Mouse (Mus musculus): ENCODE data around the gene Ryr1. TPM values are rescaled to one million over a fixed set of nuclear protein-coding genes. Genes with fewer than 3 reads are reported as not detected.
A peak's percentile ranks its signal among the peaks of the same experiment; 100 is the strongest.

Ryr1 gene
- total and polyA plus RNA-seq, 2 experiments from 2014 or later, result 7.0 to 15.2 TPM

GRCm38 (mm10) chr7:29137429-29137828, 12.4 kb upstream of the Ryr1 start:
- Histone ChIP-seq H3K9ac (replicated peaks; ENCODE audit: low read length, poor library complexity, severe bottlenecking) (no peak overlapping the region), H3K4me2 (ENCODE audit: low read depth, low read length, poor library complexity, severe bottlenecking) (no peak overlapping the region), H3K27me3 (ENCODE audit: insufficient read depth, low read length) (no peaks in the 10 kb centered on the region), H3K4me3 (ENCODE audit: low read depth, low read length) (no peak overlapping the region), H3K4me1 (ENCODE audit: insufficient read depth, low read length) (no peaks in the 10 kb centered on the region), H3K27ac (ENCODE audit: low read depth, low read length) (no peak overlapping the region), H3K9me3 (ENCODE audit: low read length) (no peaks in the 10 kb centered on the region), H3K36me3 (ENCODE audit: insufficient read depth, low read length) (no peaks in the 10 kb centered on the region)
- DNase-seq (ENCODE audit: low spot score), result no peak
- no peak for TF ChIP-seq CTCF (IDR thresholded peaks at IDR 0.05)
- ATAC-seq (ENCODE audit: low FRiP score), result no peak
- WGBS, result 45% methylated on average over 16 of the region's 16 CpGs

- TF ChIP-seq CTCF (IDR thresholded peaks at IDR 0.05), result no peak
- no peaks in the 10 kb centered on the region for H3K4me1 ChIP-seq (ENCODE audit: insufficient read depth, low read length)
- no peaks in the 10 kb centered on the region for H3K9me3 ChIP-seq (ENCODE audit: low read length)
- no peak within 1 kb of the TSS for H3K9ac ChIP-seq (replicated peaks; ENCODE audit: low read length, poor library complexity, severe bottlenecking)
- no peak within 1 kb of the TSS for H3K27ac ChIP-seq (ENCODE audit: low read depth, low read length)
- no peaks in the 10 kb centered on the region for H3K36me3 ChIP-seq (ENCODE audit: insufficient read depth, low read length)
- whole genome bisulfite sequencing, result under 1% methylated on average over 11 of the region's 20 CpGs
- peak within 1 kb of the TSS; percentile 56 for H3K4me2 ChIP-seq (ENCODE audit: low read depth, low read length, poor library complexity, severe bottlenecking)
- no peaks in the 10 kb centered on the region for H3K27me3 ChIP-seq (ENCODE audit: insufficient read depth, low read length)
- ATAC-seq (ENCODE audit: low FRiP score) (no peak), DNase-seq (ENCODE audit: low spot score) (peak; percentile 4)
- peak within 1 kb of the TSS; percentile 16; the same call in 1 of the 2 replicates for H3K4me3 ChIP-seq (ENCODE audit: low read depth, low read length)
Measured at GRCm38 (mm10) chr7:29134693-29135386, 9.9 kb upstream of the Ryr1 start, which contains the start of gene Rasgrp4. TSS of gene Rasgrp4 (plus strand) at chr7:29134851.

GRCm38 (mm10) chr7:29134230-29134629, 9.3 kb upstream of the Ryr1 start:
- H3K4me1 ChIP-seq (ENCODE audit: insufficient read depth, low read length), result no peaks in the 10 kb centered on the region
- H3K4me3 ChIP-seq (ENCODE audit: low read depth, low read length), result peak overlapping the region; percentile 16; the same call in 1 of the 2 replicates
- no peaks in the 10 kb centered on the region for H3K27me3 ChIP-seq (ENCODE audit: insufficient read depth, low read length)
- no peaks in the 10 kb centered on the region for H3K36me3 ChIP-seq (ENCODE audit: insufficient read depth, low read length)
- no peak for ATAC-seq (ENCODE audit: low FRiP score)
- H3K9ac ChIP-seq (replicated peaks; ENCODE audit: low read length, poor library complexity, severe bottlenecking), result no peak overlapping the region
- peak overlapping the region; percentile 56 for H3K4me2 ChIP-seq (ENCODE audit: low read depth, low read length, poor library complexity, severe bottlenecking)
- peak; percentile 3 for DNase-seq (ENCODE audit: low spot score)
- H3K9me3 ChIP-seq (ENCODE audit: low read length), result no peaks in the 10 kb centered on the region
- TF ChIP-seq CTCF (IDR thresholded peaks at IDR 0.05), result no peak
- 6% methylated on average over 3 of the region's 4 CpGs for WGBS
- no peak overlapping the region for H3K27ac ChIP-seq (ENCODE audit: low read depth, low read length)

- WGBS, result 32% methylated on average over 2 of the region's 2 CpGs
Measured at GRCm38 (mm10) chr7:29128725-29129124, 3.7 kb upstream of the Ryr1 start.

GRCm38 (mm10) chr7:29126173-29126915, 1.4 kb upstream of the Ryr1 start:
- H3K27me3 ChIP-seq (ENCODE audit: insufficient read depth, low read length), result no peaks in the 10 kb centered on the region
- H3K9ac ChIP-seq (replicated peaks; ENCODE audit: low read length, poor library complexity, severe bottlenecking), result no peak overlapping the region
- H3K36me3 ChIP-seq (ENCODE audit: insufficient read depth, low read length), result no peaks in the 10 kb centered on the region
- peak; percentile 56 for TF ChIP-seq CTCF (IDR thresholded peaks at IDR 0.05)
- H3K27ac ChIP-seq (ENCODE audit: low read depth, low read length), result no peak overlapping the region
- no peak for ATAC-seq (ENCODE audit: low FRiP score)
- no peak overlapping the region for H3K4me2 ChIP-seq (ENCODE audit: low read depth, low read length, poor library complexity, severe bottlenecking)
- peaks cover 3% of the 10 kb centered on the region; the same call in 1 of the 2 replicates for H3K4me1 ChIP-seq (ENCODE audit: insufficient read depth, low read length)
- DNase-seq (ENCODE audit: low spot score), result peak; percentile 6
- no peak overlapping the region for H3K4me3 ChIP-seq (ENCODE audit: low read depth, low read length)
- WGBS, result 39% methylated on average over 7 of the region's 7 CpGs
- no peaks in the 10 kb centered on the region for H3K9me3 ChIP-seq (ENCODE audit: low read length)

More at GRCm38 (mm10) chr7:29128725-29129124, 3.7 kb upstream of the Ryr1 start:
- Histone ChIP-seq H3K4me2 (ENCODE audit: low read depth, low read length, poor library complexity, severe bottlenecking) (no peak overlapping the region), H3K36me3 (ENCODE audit: insufficient read depth, low read length) (no peaks in the 10 kb centered on the region), H3K9me3 (ENCODE audit: low read length) (no peaks in the 10 kb centered on the region), H3K4me3 (ENCODE audit: low read depth, low read length) (no peak overlapping the region), H3K4me1 (ENCODE audit: insufficient read depth, low read length) (peaks cover 3% of the 10 kb centered on the region; the same call in 1 of the 2 replicates), H3K9ac (replicated peaks; ENCODE audit: low read length, poor library complexity, severe bottlenecking) (no peak overlapping the region), H3K27ac (ENCODE audit: low read depth, low read length) (no peak overlapping the region), H3K27me3 (ENCODE audit: insufficient read depth, low read length) (no peaks in the 10 kb centered on the region)
- peak; percentile 71 for TF ChIP-seq CTCF (IDR thresholded peaks at IDR 0.05)
- ATAC-seq (ENCODE audit: low FRiP score) (no peak), DNase-seq (ENCODE audit: low spot score) (peak; percentile 24)
